Mouse (Mus musculus) MEL (cell line): Measurements from ENCODE around the gene Sfr1. TPM values are rescaled to one million over a fixed set of nuclear protein-coding genes. Genes with fewer than 3 reads are reported as not detected.

Experiments
- DNase-seq: peaks from one replicate; pipeline ENCODE4 v3.0.0; 2011; ENCODE audit warnings: low read depth, low spot score
- H3K27ac ChIP-seq: 2 replicates; pipeline ENCODE4 v1.5.1; 2012; ENCODE audit warnings: low read depth, mild to moderate bottlenecking, control low read depth, low read length, moderate library complexity; ENCODE audit not compliant: control insufficient read depth
- H3K27me3 ChIP-seq, 2 experiments: fragments of 150-350 bp in 1 of 2; sonication (generic) in 1 of 2; 2 replicates each; pipeline ENCODE4 v1.6.1; 2012; ENCODE audit warnings: low read length in 2 of 2, mild to moderate bottlenecking in 2 of 2, improper control_type of control experiment in 1 of 2, moderate library complexity in 1 of 2; ENCODE audit not compliant: insufficient read depth in 2 of 2, control insufficient read depth in 1 of 2
- H3K36me3 ChIP-seq, 2 experiments: 2 replicates each; pipeline ENCODE4 v1.6.1; 2012 to 2014; ENCODE audit warnings: low read length in 2 of 2, improper control_type of control experiment in 1 of 2, inconsistent platforms in 1 of 2, mild to moderate bottlenecking in 1 of 2; ENCODE audit not compliant: insufficient read depth in 2 of 2, control insufficient read depth in 1 of 2
- H3K4me1 ChIP-seq, 2 experiments: fragments of 150-350 bp in 1 of 2; sonication (generic) in 1 of 2; 2 replicates each; pipeline ENCODE4 v1.6.1; 2012; ENCODE audit warnings: low read length in 2 of 2, improper control_type of control experiment in 1 of 2, mild to moderate bottlenecking in 1 of 2; ENCODE audit not compliant: insufficient read depth in 2 of 2, control insufficient read depth in 1 of 2
- H3K4me3 ChIP-seq, 2 experiments: fragments of 150-350 bp in 1 of 2; sonication (generic) in 1 of 2; 2 replicates each; pipeline ENCODE4 v1.5.1; 2012; ENCODE audit warnings: low read depth in 2 of 2, low read length in 2 of 2, mild to moderate bottlenecking in 2 of 2, moderate library complexity in 2 of 2, control low read depth in 1 of 2, improper control_type of control experiment in 1 of 2; ENCODE audit not compliant: control insufficient read depth in 1 of 2, insufficient read depth in 1 of 2
- H3K79me2 ChIP-seq: 2 replicates; pipeline ENCODE4 v1.6.1; 2012; ENCODE audit warnings: mild to moderate bottlenecking, low read length, moderate library complexity; ENCODE audit not compliant: control insufficient read depth, poor library complexity, insufficient read depth
- H3K9ac ChIP-seq: 2 replicates; pipeline ENCODE4 v1.6.1; 2012; ENCODE audit warnings: low read depth, mild to moderate bottlenecking, control low read depth, low read length, moderate library complexity; ENCODE audit not compliant: control insufficient read depth, poor library complexity, severe bottlenecking
- H3K9me3 ChIP-seq: fragments of 150-350 bp; sonication (generic); replicated peaks from 2 replicates; pipeline ENCODE4 v1.6.1; 2012; ENCODE audit warnings: mild to moderate bottlenecking, low read length, improper control_type of control experiment, moderate library complexity; ENCODE audit not compliant: insufficient read depth
- BHLHE40 ChIP-seq: IDR thresholded peaks from 2 replicates; pipeline ENCODE4 v1.6.1; 2012; ENCODE audit warnings: low read depth, mild to moderate bottlenecking, inconsistent platforms, low read length, improper control_type of control experiment, borderline replicate concordance
- E2F4 ChIP-seq: IDR thresholded peaks from 2 replicates; pipeline ENCODE4 v1.6.1; 2011; ENCODE audit warnings: low read depth, low read length, improper control_type of control experiment, borderline replicate concordance
- ELF1 ChIP-seq: IDR thresholded peaks from 2 replicates; pipeline ENCODE4 v1.6.1; 2014; ENCODE audit warnings: low read depth, mild to moderate bottlenecking, inconsistent platforms, low read length, improper control_type of control experiment, moderate library complexity
- EP300 ChIP-seq, 2 experiments: IDR thresholded peaks; 2 replicates each; pipeline ENCODE4 v1.6.1; 2011; ENCODE audit warnings: improper control_type of control experiment in 2 of 2, low read length in 2 of 2, low read depth in 1 of 2, mild to moderate bottlenecking in 1 of 2
- ETS1 ChIP-seq: IDR thresholded peaks from 2 replicates; pipeline ENCODE4 v1.6.1; 2012; ENCODE audit warnings: low read depth, mild to moderate bottlenecking, inconsistent platforms, low read length, improper control_type of control experiment, moderate library complexity
- GATA1 ChIP-seq: IDR thresholded peaks from 2 replicates; pipeline ENCODE4 v1.6.1; 2011; ENCODE audit warnings: low read depth, low read length, improper control_type of control experiment
- HCFC1 ChIP-seq: IDR thresholded peaks from 2 replicates; pipeline ENCODE4 v1.6.1; 2012; ENCODE audit warnings: low read depth, mild to moderate bottlenecking, inconsistent platforms, low read length, improper control_type of control experiment, moderate library complexity
- JUND ChIP-seq: IDR thresholded peaks from 2 replicates; pipeline ENCODE4 v1.6.1; 2011; ENCODE audit warnings: low read depth, mild to moderate bottlenecking, improper control_type of control experiment, low read length
- KAT2A ChIP-seq: conservative IDR thresholded peaks from 2 replicates; pipeline ENCODE4 v1.6.1; 2012; ENCODE audit warnings: low read depth, low read length, improper control_type of control experiment, inconsistent platforms
- MAX ChIP-seq: IDR thresholded peaks from 2 replicates; pipeline ENCODE4 v1.6.1; 2011; ENCODE audit warnings: low read length, improper control_type of control experiment
- MEF2A ChIP-seq: IDR thresholded peaks from 2 replicates; pipeline ENCODE4 v1.6.1; 2014; ENCODE audit warnings: low read depth, mild to moderate bottlenecking, inconsistent platforms, low read length, improper control_type of control experiment; ENCODE audit not compliant: poor library complexity, insufficient replicate concordance, severe bottlenecking; ENCODE audit errors: extremely low read depth
- POLR2AphosphoS2 ChIP-seq: IDR thresholded peaks from 2 replicates; pipeline ENCODE4 v1.6.1; 2011; ENCODE audit warnings: low read length, improper control_type of control experiment
- POLR2AphosphoS5 ChIP-seq: IDR thresholded peaks from 2 replicates; pipeline ENCODE4 v1.6.1; 2012; ENCODE audit warnings: low read depth, borderline replicate concordance, mild to moderate bottlenecking, inconsistent platforms, low read length, moderate library complexity, mixed read lengths
- TAL1 ChIP-seq: IDR thresholded peaks from 2 replicates; pipeline ENCODE4 v1.6.1; 2012; ENCODE audit warnings: mild to moderate bottlenecking, inconsistent platforms, low read length, moderate library complexity, mixed read lengths
- TCF12 ChIP-seq: IDR thresholded peaks from 2 replicates; pipeline ENCODE4 v1.6.1; 2014; ENCODE audit warnings: low read depth, mild to moderate bottlenecking, inconsistent platforms, low read length, improper control_type of control experiment, moderate library complexity
- USF1 ChIP-seq: IDR thresholded peaks from 2 replicates; pipeline ENCODE4 v1.6.1; 2014; ENCODE audit warnings: low read depth, mild to moderate bottlenecking, inconsistent platforms, low read length, improper control_type of control experiment, moderate library complexity
- ZC3H11A ChIP-seq: IDR thresholded peaks from 2 replicates; pipeline ENCODE4 v1.6.1; 2012; ENCODE audit warnings: low read depth, mild to moderate bottlenecking, inconsistent platforms, low read length, improper control_type of control experiment
- ZMIZ1 ChIP-seq: IDR thresholded peaks from 2 replicates; pipeline ENCODE4 v1.6.1; 2012; ENCODE audit warnings: low read depth, mild to moderate bottlenecking, inconsistent platforms, low read length, improper control_type of control experiment, moderate library complexity
- ZNF384 ChIP-seq: IDR thresholded peaks from 2 replicates; pipeline ENCODE4 v1.6.1; 2012; ENCODE audit warnings: low read depth, mild to moderate bottlenecking, inconsistent platforms, low read length, improper control_type of control experiment
- polyA plus RNA-seq, 2 experiments: library from polyadenylated mRNA; stranded (reverse) in 1 of 2; unstranded in 1 of 2; fragments of >175 nt in 1 of 2; fragments of >200 nt in 1 of 2; gene quantifications; 2 replicates each; pipeline versions ENCODE4 v1.2.1 to v1.2.4; 2012; ENCODE audit warnings: low replicate concordance in 2 of 2, low read depth in 1 of 2; ENCODE audit not compliant: insufficient read length in 2 of 2, insufficient read depth in 1 of 2, missing spikeins in 1 of 2
- total RNA-seq: library from RNA; depleted of rRNA; stranded (reverse); fragments of 300-350 nt; gene quantifications from 2 replicates; pipeline ENCODE4 v1.2.3, GENCODE M21; 2012

Sfr1 gene
- total and polyA plus RNA-seq, 3 experiments = 74.0 to 91.0 TPM; not detected in 1

GRCm38 (mm10) chr19:47722471-47722870, 9.0 kb upstream of the Sfr1 start:
- Histone ChIP-seq H3K27me3 (no peaks in the 10 kb centered on the region), H3K79me2 (no peaks in the 10 kb centered on the region), H3K27ac (no peak overlapping the region), H3K4me1 (peaks cover 0 to 5% of the 10 kb centered on the region in 2 experiments; a peak in 2 of 4 replicates), H3K9me3 (no peaks in the 10 kb centered on the region), H3K4me3 (no peak overlapping the region), H3K9ac (no peak overlapping the region), H3K36me3 (peaks cover 0 to 3% of the 10 kb centered on the region in 2 experiments; a peak in 1 of 4 replicates)
- TF ChIP-seq EP300 (IDR thresholded peaks at IDR 0.05; ENCODE audit: low read depth in 1 of 2, low read length in 2 of 2) (no peak), ZNF384 (no peak), POLR2AphosphoS5 (no peak), MEF2A (no peak), GATA1 (no peak), ELF1 (no peak), ZMIZ1 (no peak), BHLHE40 (no peak), E2F4 (no peak), MAX (no peak), ZC3H11A (no peak), JUND (no peak), TAL1 (no peak)
- no peak for DNase-seq

GRCm38 (mm10) chr19:47724903-47725302, 6.6 kb upstream of the Sfr1 start:
- no peaks in the 10 kb centered on the region for H3K27me3 ChIP-seq
- H3K4me3 ChIP-seq = no peak overlapping the region
- no peak overlapping the region for H3K27ac ChIP-seq
- H3K4me1 ChIP-seq = no peaks in the 10 kb centered on the region
- H3K36me3 ChIP-seq = peaks cover 0 to 2% of the 10 kb centered on the region in 2 experiments; a peak in 1 of 4 replicates
- H3K9me3 ChIP-seq = no peaks in the 10 kb centered on the region
- no peaks in the 10 kb centered on the region for H3K79me2 ChIP-seq
- TF ChIP-seq BHLHE40 (no peak), JUND (no peak), HCFC1 (no peak), ZNF384 (no peak), USF1 (no peak), ZC3H11A (no peak), ETS1 (no peak), POLR2AphosphoS2 (no peak), KAT2A (no peak), GATA1 (no peak), ZMIZ1 (no peak), EP300 (IDR thresholded peaks at IDR 0.05; ENCODE audit: low read depth in 1 of 2, low read length in 2 of 2) (no peak), TCF12 (no peak)
- no peak for DNase-seq
- no peak overlapping the region for H3K9ac ChIP-seq
